Mouse (Mus musculus) limb, embryonic 12.5 days (tissue): Measurements from ENCODE around the gene Car12. TPM values are rescaled to one million over a fixed set of nuclear protein-coding genes. Genes with fewer than 3 reads are reported as not detected.
A peak's percentile ranks its signal among the peaks of the same experiment; 100 is the strongest.
"Not testable (repeated sequence)": the region's sequence is repeated elsewhere in the genome, so short reads cannot be mapped to it uniquely, and the experiment has no call there.

Experiments used
- ATAC-seq: fragments of 200-750 bp; cut with Nextera tagmentation; 2 replicates; pipeline ENCODE4 v1.8.0; 2017; ENCODE audit warnings: low read depth, moderate TSS enrichment; ENCODE audit not compliant: insufficient number of reproducible peaks, insufficient read depth, low FRiP score, low TSS enrichment
- H3K27ac ChIP-seq: fragments of 300-500 bp; sonication (generic); 2 replicates; pipeline ENCODE4 v1.5.1; 2016; ENCODE audit warnings: mild to moderate bottlenecking, moderate library complexity
- H3K27me3 ChIP-seq: fragments of 300-500 bp; sonication (generic); 2 replicates; pipeline ENCODE4 v1.6.1; 2016; ENCODE audit warnings: mild to moderate bottlenecking, moderate library complexity
- H3K36me3 ChIP-seq: fragments of 300-500 bp; sonication (generic); 2 replicates; pipeline ENCODE4 v1.6.1; 2016; ENCODE audit warnings: mild to moderate bottlenecking, moderate library complexity
- H3K4me1 ChIP-seq: fragments of 300-500 bp; sonication (generic); replicated peaks from 2 replicates; pipeline ENCODE4 v1.6.1; 2016
- H3K4me2 ChIP-seq: fragments of 300-500 bp; sonication (generic); 2 replicates; pipeline ENCODE4 v1.6.1; 2016; ENCODE audit warnings: mild to moderate bottlenecking, moderate library complexity
- H3K4me3 ChIP-seq: fragments of 300-500 bp; sonication (generic); replicated peaks from 2 replicates; pipeline ENCODE4 v1.5.1; 2016; ENCODE audit warnings: mild to moderate bottlenecking
- H3K9ac ChIP-seq: fragments of 300-500 bp; sonication (generic); replicated peaks from 2 replicates; pipeline ENCODE4 v1.6.1; 2016; ENCODE audit warnings: mild to moderate bottlenecking, moderate library complexity
- H3K9me3 ChIP-seq: fragments of 300-500 bp; sonication (generic); 2 replicates; pipeline ENCODE4 v1.6.1; 2016; ENCODE audit warnings: mild to moderate bottlenecking, moderate library complexity
- WGBS: fragments of 180-500 bp; shearing (Covaris S2); methylation state at CpG from one replicate; pipeline ENCODE4 v1.1.7; 2016; 5-methylcytosine and 5-hydroxymethylcytosine counted together
- polyA plus RNA-seq: library from polyadenylated mRNA; unstranded; fragments of >200 nt; fragmentation: Nextera tagmentation; extraction: Ambion mirVana; gene quantifications from 2 replicates; pipeline ENCODE4 v1.2.1, GENCODE M21; 2016

Gene Car12
- polyA plus RNA-seq, 1 experiment from 2014 or later = 10.4 TPM

GRCm38 (mm10) chr9:66784552-66784951 lies 71.1 kb downstream of the Car12 start:
- H3K4me1 ChIP-seq, ATAC-seq, H3K4me3 ChIP-seq, H3K9ac ChIP-seq, H3K27me3 ChIP-seq, H3K27ac ChIP-seq, H3K36me3 ChIP-seq, H3K4me2 ChIP-seq, H3K9me3 ChIP-seq: not testable (repeated sequence)
- WGBS = 76% methylated on average over 2 of the region's 3 CpGs

- no peaks in the 10 kb centered on the region for H3K4me1 ChIP-seq
- no peaks in the 10 kb centered on the region for H3K9me3 ChIP-seq
- no peak overlapping the region for H3K4me3 ChIP-seq
- H3K27ac ChIP-seq = no peak overlapping the region
- ATAC-seq = no peak
- H3K36me3 ChIP-seq = peaks cover 16% of the 10 kb centered on the region
- no peak overlapping the region for H3K4me2 ChIP-seq
- WGBS = 9% methylated on average over 2 of the region's 2 CpGs
- no peaks in the 10 kb centered on the region for H3K27me3 ChIP-seq
- no peak overlapping the region for H3K9ac ChIP-seq
Measured at GRCm38 (mm10) chr9:66787821-66788220, 74.3 kb downstream of the Car12 start.

GRCm38 (mm10) chr9:66794629-66795463 lies 81.4 kb downstream of the Car12 start:
- Histone ChIP-seq H3K27ac (peak overlapping the region; percentile 92), H3K9me3 (no peaks in the 10 kb centered on the region), H3K27me3 (no peaks in the 10 kb centered on the region), H3K4me2 (peak overlapping the region; percentile 81), H3K9ac (peak overlapping the region; percentile 78), H3K36me3 (peaks cover 6% of the 10 kb centered on the region), H3K4me3 (peak overlapping the region; percentile 65), H3K4me1 (peaks cover 4% of the 10 kb centered on the region)
- 2% methylated on average over 43 of the region's 43 CpGs for WGBS
- peak; percentile 33; the same call in 1 of the 2 replicates for ATAC-seq

GRCm38 (mm10) chr9:66795464-66796324 lies 82.2 kb downstream of the Car12 start, which contains the start of gene Aph1b:
Gene Aph1b (minus strand): TSS chr9:66795490.
- peaks cover 4% of the 10 kb centered on the region for H3K4me1 ChIP-seq
- no peaks in the 10 kb centered on the region for H3K9me3 ChIP-seq
- H3K27me3 ChIP-seq = no peaks in the 10 kb centered on the region
- H3K36me3 ChIP-seq = no peaks in the 10 kb centered on the region; the same call in 1 of the 2 replicates
- ATAC-seq = peak; percentile 99
- H3K9ac ChIP-seq = peak within 1 kb of the TSS; percentile 78
- peak within 1 kb of the TSS; percentile 65 for H3K4me3 ChIP-seq
- under 1% methylated on average over 42 of the region's 42 CpGs for WGBS
- peak within 1 kb of the TSS; percentile 92 for H3K27ac ChIP-seq
- H3K4me2 ChIP-seq = peak within 1 kb of the TSS; percentile 81

- 65% methylated on average over 5 of the region's 5 CpGs for WGBS
- H3K4me1 ChIP-seq = peaks cover 6% of the 10 kb centered on the region
- H3K9me3 ChIP-seq = no peaks in the 10 kb centered on the region
- no peaks in the 10 kb centered on the region for H3K36me3 ChIP-seq
- peak within 1 kb of the TSS; percentile 65 for H3K4me3 ChIP-seq
- H3K27ac ChIP-seq = peak within 1 kb of the TSS; percentile 92
- peak within 1 kb of the TSS; percentile 81 for H3K4me2 ChIP-seq
- H3K9ac ChIP-seq = peak within 1 kb of the TSS; percentile 78
- H3K27me3 ChIP-seq = no peaks in the 10 kb centered on the region
- ATAC-seq = no peak
Measured at GRCm38 (mm10) chr9:66796739-66797138, 83.3 kb downstream of the Car12 start, which contains the start of gene Gm10647. Gene Gm10647 (plus strand): TSS chr9:66797039.

- Histone ChIP-seq H3K4me2 (no peak overlapping the region), H3K27ac (no peak overlapping the region), H3K9ac (no peak overlapping the region), H3K9me3 (no peaks in the 10 kb centered on the region), H3K36me3 (no peaks in the 10 kb centered on the region), H3K4me1 (peaks cover 13% of the 10 kb centered on the region), H3K27me3 (peaks cover 16% of the 10 kb centered on the region), H3K4me3 (no peak overlapping the region)
- WGBS = 46% methylated on average over 12 of the region's 12 CpGs
- ATAC-seq = no peak
Measured at GRCm38 (mm10) chr9:66801947-66802346, 88.5 kb downstream of the Car12 start.

GRCm38 (mm10) chr9:66805951-66806350 lies 92.5 kb downstream of the Car12 start:
- not testable (repeated sequence) for H3K27ac ChIP-seq
- peak overlapping the region; percentile 53 for H3K4me2 ChIP-seq
- H3K27me3 ChIP-seq = peaks cover 16% of the 10 kb centered on the region

GRCm38 (mm10) chr9:66813392-66813791 lies 99.9 kb downstream of the Car12 start:
- Histone ChIP-seq H3K4me2 (no peak overlapping the region), H3K36me3 (no peaks in the 10 kb centered on the region), H3K27me3 (no peaks in the 10 kb centered on the region), H3K27ac (peak overlapping the region; percentile 45; the same call in 1 of the 2 replicates), H3K4me1 (peaks cover 17% of the 10 kb centered on the region), H3K9ac (no peak overlapping the region), H3K4me3 (no peak overlapping the region), H3K9me3 (no peaks in the 10 kb centered on the region)
- WGBS = 8% methylated on average over 2 of the region's 2 CpGs
- no peak for ATAC-seq

More at GRCm38 (mm10) chr9:66805951-66806350, 92.5 kb downstream of the Car12 start:
- Histone ChIP-seq H3K4me3 (peak overlapping the region; percentile 31), H3K4me1 (peaks cover 16% of the 10 kb centered on the region), H3K9ac (peak overlapping the region; percentile 54)
- not testable (repeated sequence) for H3K36me3 ChIP-seq, H3K9me3 ChIP-seq, ATAC-seq
- 2% methylated on average over 32 of the region's 37 CpGs for WGBS

Other genes with a start within 250 kb of the Car12 start
- 3.3 and 3.4 TPM in 2 replicates for gene Fbxl22, start 199.1 kb upstream of the Car12 start, polyA plus RNA-seq
- 84.1 and 88.4 TPM in 2 replicates for gene Usp3, start 120.5 kb upstream of the Car12 start, polyA plus RNA-seq
- 13.5 and 14.4 TPM in 2 replicates for gene Aph1b, start 81.8 kb downstream of the Car12 start, polyA plus RNA-seq
- 0.87 and 1.2 TPM in 2 replicates for gene Gm10647, start 83.4 kb downstream of the Car12 start, polyA plus RNA-seq
- gene Aph1c, start 121.0 kb downstream of the Car12 start, polyA plus RNA-seq = 1.1 and 2.4 TPM in 2 replicates
- 16.9 and 17.8 TPM in 2 replicates for gene Rab8b, start 206.0 kb downstream of the Car12 start, polyA plus RNA-seq
- gene Rps27l, start 232.4 kb downstream of the Car12 start, polyA plus RNA-seq = 723 and 758 TPM in 2 replicates